8 mouse cellular contexts compared by ENCODE assay signal in the genomic region with DNA sequence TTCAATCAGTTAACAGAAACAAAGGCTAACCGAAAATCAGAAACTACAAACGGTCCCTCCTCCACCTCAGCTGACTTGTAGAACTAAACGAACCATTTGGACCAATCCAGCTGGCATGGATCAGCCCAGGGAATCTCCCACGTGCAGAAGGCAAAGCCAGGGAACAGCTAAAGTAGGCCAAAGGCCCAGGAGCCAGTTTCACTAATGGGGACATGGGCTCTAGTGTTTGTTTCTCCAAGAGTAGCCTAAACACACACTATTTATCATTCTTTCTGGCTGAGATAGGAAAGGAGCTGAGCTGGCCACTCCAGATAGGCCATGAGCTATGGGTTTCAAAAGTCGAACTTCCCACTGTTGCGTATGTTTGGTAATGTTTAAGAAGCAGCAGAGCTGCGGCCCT. TPM values are rescaled to one million over a fixed set of nuclear protein-coding genes. Genes with fewer than 3 reads are reported as not detected.
DNase-seq lines count a peak whose midpoint lies in the region; ATAC-seq lines count a peak whose summit lies in the region.
"Had no signal": no experiment of that assay in that cellular context is flagged by ENCODE, and none has a peak within 500 bp of the region (broad histone marks: within the 10 kb centered on the region; RNA-seq: fewer than 3 reads in every experiment).

No protein-coding gene starts in this region.

- intact Hi-C loops in heart, postnatal 36 days (cut with DNase I) = no loop called here

- no peak overlapping the region for H3K9ac ChIP-seq in hindbrain, embryonic 12.5 days
- H3K9ac ChIP-seq in hindbrain, embryonic 15.5 days = no peak overlapping the region
- H3K9ac ChIP-seq: forebrain, embryonic 15.5 days had no signal

- peaks cover 71% of the 10 kb centered on the region for H3K4me1 ChIP-seq in hindbrain, embryonic 10.5 days (replicated peaks)
- peaks cover 28% of the 10 kb centered on the region for H3K4me1 ChIP-seq in hindbrain, embryonic 12.5 days
- H3K4me1 ChIP-seq in hindbrain, embryonic 15.5 days (replicated peaks) = peaks cover 39% of the 10 kb centered on the region

- peak overlapping the region; percentile 59 for H3K27ac ChIP-seq in hindbrain, embryonic 10.5 days
- no peak overlapping the region for H3K27ac ChIP-seq in hindbrain, embryonic 12.5 days
- H3K27ac ChIP-seq in hindbrain, embryonic 15.5 days (replicated peaks) = peak overlapping the region; percentile 34
- H3K27ac ChIP-seq: forebrain, embryonic 15.5 days had no signal

- no peaks in the 10 kb centered on the region for H3K9me3 ChIP-seq in hindbrain, embryonic 10.5 days
- H3K9me3 ChIP-seq in hindbrain, embryonic 12.5 days (replicated peaks) = no peaks in the 10 kb centered on the region
- H3K9me3 ChIP-seq in hindbrain, embryonic 15.5 days = no peaks in the 10 kb centered on the region
- H3K9me3 ChIP-seq: forebrain, embryonic 15.5 days had no signal

- H3K4me3 ChIP-seq in hindbrain, embryonic 10.5 days = no peak overlapping the region
- no peak overlapping the region for H3K4me3 ChIP-seq in hindbrain, embryonic 12.5 days
- no peak overlapping the region for H3K4me3 ChIP-seq in hindbrain, embryonic 15.5 days
- H3K4me3 ChIP-seq: forebrain, embryonic 15.5 days had no signal

- 57% methylated on average over 7 of the region's 7 CpGs for WGBS in hindbrain, embryonic 10.5 days
- WGBS in hindbrain, embryonic 12.5 days = 60% methylated on average over 7 of the region's 7 CpGs
- WGBS in hindbrain, embryonic 15.5 days = 56% methylated on average over 7 of the region's 7 CpGs

- peaks cover 68% of the 10 kb centered on the region for H3K36me3 ChIP-seq in hindbrain, embryonic 10.5 days
- H3K36me3 ChIP-seq in hindbrain, embryonic 12.5 days = peaks cover 14% of the 10 kb centered on the region; the same call in 1 of the 2 replicates
- no peaks in the 10 kb centered on the region for H3K36me3 ChIP-seq in hindbrain, embryonic 15.5 days
- H3K36me3 ChIP-seq: forebrain, embryonic 15.5 days had no signal

- ATAC-seq in hindbrain, embryonic 12.5 days (ENCODE audit: low FRiP score) = no peak
- ATAC-seq in hindbrain, embryonic 15.5 days (ENCODE audit: low FRiP score, low read depth) = no peak
- ATAC-seq: forebrain, embryonic 15.5 days had no signal

- no peak for DNase-seq in hindbrain, embryonic 10.5 days (ENCODE audit: low spot score)
- DNase-seq in brain, adult 2 months (ENCODE audit: low read depth, low spot score) = peak; percentile 86
- peak; percentile 79 for DNase-seq in lung, postnatal 36 days
- DNase-seq in heart, postnatal 36 days = no peak
- DNase-seq in spleen, adult 12 weeks (ENCODE audit: low spot score) = no peak

- H3K4me2 ChIP-seq in hindbrain, embryonic 12.5 days (replicated peaks) = no peak overlapping the region
- no peak overlapping the region for H3K4me2 ChIP-seq in hindbrain, embryonic 15.5 days
- H3K4me2 ChIP-seq: forebrain, embryonic 15.5 days had no signal

- H3K27me3 ChIP-seq in hindbrain, embryonic 10.5 days (ENCODE audit: insufficient read depth, poor library complexity, severe bottlenecking) = no peaks in the 10 kb centered on the region
- H3K27me3 ChIP-seq in hindbrain, embryonic 12.5 days = no peaks in the 10 kb centered on the region
- H3K27me3 ChIP-seq in hindbrain, embryonic 15.5 days = no peaks in the 10 kb centered on the region
- H3K27me3 ChIP-seq: forebrain, embryonic 15.5 days had no signal

RNA-seq across cellular contexts. Expression of a gene that starts 58.2 kb away (rescaled TPM):
- polyA plus RNA-seq in hindbrain, embryonic 10.5 days (2016; fragmentation: Nextera tagmentation; extraction: Ambion mirVana) = 22.0 and 25.9 TPM in 2 replicates
- polyA plus RNA-seq in hindbrain, embryonic 12.5 days (2016; fragmentation: Nextera tagmentation; extraction: Ambion mirVana) = 28.6 and 29.8 TPM in 2 replicates
- polyA plus RNA-seq in hindbrain, embryonic 15.5 days (2015; fragmentation: Nextera tagmentation; extraction: Ambion mirVana) = 22.3 and 27.0 TPM in 2 replicates
- total RNA-seq in heart, postnatal 36 days (2021) = 1 to 10 TPM; 8.3 to 9.2 TPM

Comparison
In these comparisons a context has a peak if more than half of its experiments do, and no peak if none do; other contexts are left out.
1. DNase-seq: peak in brain, adult 2 months (single experiment) and lung, postnatal 36 days (single experiment); none in hindbrain, embryonic 10.5 days (single experiment), heart, postnatal 36 days (0 of 2) and spleen, adult 12 weeks (single experiment).